Mouse (Mus musculus): ENCODE measurements around the gene Med25. TPM values are rescaled to one million over a fixed set of nuclear protein-coding genes. Genes with fewer than 3 reads are reported as not detected.
A peak's percentile ranks its signal among the peaks of the same experiment; 100 is the strongest.

Gene Med25
- 85.8 and 208 TPM in 2 replicates for polyA plus RNA-seq (2012; rRNA removed)

GRCm38 (mm10) chr7:44892276-44892921 lies at the start of gene Med25:
TSS of gene Med25 (minus strand) at chr7:44892712.
- Histone ChIP-seq H3K4me1 (ENCODE audit: control insufficient read depth, insufficient read depth, insufficient read length, low read length) (peaks cover 19% of the 10 kb centered on the region), H3K4me3 (ENCODE audit: low read depth, low read length) (peak within 1 kb of the TSS; percentile 89), H3K27ac (ENCODE audit: insufficient read depth, low read depth, low read length) (peak within 1 kb of the TSS; percentile 89), H3K36me3 (ENCODE audit: control insufficient read depth, insufficient read depth, low read length) (peaks cover 9% of the 10 kb centered on the region), H3K27me3 (ENCODE audit: control insufficient read depth, insufficient read depth, low read length) (no peaks in the 10 kb centered on the region)
- TF ChIP-seq POLR2A (IDR thresholded peaks at IDR 0.05; ENCODE audit: low read depth, low read length) (peak; percentile 74), CTCF (IDR thresholded peaks at IDR 0.05; ENCODE audit: extremely low read depth, insufficient read length, insufficient replicate concordance, low read depth, low read length) (no peak)
- under 1% methylated on average over 56 of the region's 56 CpGs for WGBS

GRCm38 (mm10) chr7:44938680-44939079 lies 46.2 kb upstream of the Med25 start:
- Histone ChIP-seq H3K36me3 (ENCODE audit: control insufficient read depth, insufficient read depth, low read length) (no peaks in the 10 kb centered on the region), H3K4me3 (ENCODE audit: low read depth, low read length) (no peak overlapping the region), H3K27ac (ENCODE audit: insufficient read depth, low read depth, low read length) (no peak overlapping the region), H3K27me3 (ENCODE audit: control insufficient read depth, insufficient read depth, low read length) (no peaks in the 10 kb centered on the region; the same call in 1 of the 2 replicates), H3K4me1 (ENCODE audit: control insufficient read depth, insufficient read depth, insufficient read length, low read length) (no peaks in the 10 kb centered on the region)
- TF ChIP-seq CTCF (IDR thresholded peaks at IDR 0.05; ENCODE audit: extremely low read depth, insufficient read length, insufficient replicate concordance, low read depth, low read length) (no peak), POLR2A (IDR thresholded peaks at IDR 0.05; ENCODE audit: low read depth, low read length) (no peak)
- 91% methylated on average over 4 of the region's 4 CpGs for WGBS

- WGBS, result under 1% methylated on average over 84 of the region's 84 CpGs
- Histone ChIP-seq H3K27me3 (ENCODE audit: control insufficient read depth, insufficient read depth, low read length) (no peaks in the 10 kb centered on the region), H3K27ac (ENCODE audit: insufficient read depth, low read depth, low read length) (peak within 1 kb of the TSS; percentile 72), H3K4me3 (ENCODE audit: low read depth, low read length) (peak within 1 kb of the TSS; percentile 92), H3K4me1 (ENCODE audit: control insufficient read depth, insufficient read depth, insufficient read length, low read length) (peaks cover 8% of the 10 kb centered on the region; the same call in 1 of the 2 replicates), H3K36me3 (ENCODE audit: control insufficient read depth, insufficient read depth, low read length) (peaks cover 3% of the 10 kb centered on the region; the same call in 1 of the 2 replicates)
- 0 out of 2 replicates have a peak, but pooled peaks have one; percentile 7 for TF ChIP-seq CTCF (IDR thresholded peaks at IDR 0.05; ENCODE audit: extremely low read depth, insufficient read length, insufficient replicate concordance, low read depth, low read length)
- TF ChIP-seq POLR2A (IDR thresholded peaks at IDR 0.05; ENCODE audit: low read depth, low read length), result peak; percentile 88; the same call in 1 of the 2 replicates
Measured at GRCm38 (mm10) chr7:44929204-44930151, 37.0 kb upstream of the Med25 start, which contains the start of gene Ap2a1. TSS of gene Ap2a1 (minus strand) at chr7:44929496.

GRCm38 (mm10) chr7:44928570-44928969 lies 36.1 kb upstream of the Med25 start:
- Histone ChIP-seq H3K27me3 (ENCODE audit: control insufficient read depth, insufficient read depth, low read length) (no peaks in the 10 kb centered on the region), H3K36me3 (ENCODE audit: control insufficient read depth, insufficient read depth, low read length) (peaks cover 9% of the 10 kb centered on the region), H3K4me3 (ENCODE audit: low read depth, low read length) (peak overlapping the region; percentile 92), H3K27ac (ENCODE audit: insufficient read depth, low read depth, low read length) (no peak overlapping the region), H3K4me1 (ENCODE audit: control insufficient read depth, insufficient read depth, insufficient read length, low read length) (peaks cover 8% of the 10 kb centered on the region; the same call in 1 of the 2 replicates)
- TF ChIP-seq CTCF (IDR thresholded peaks at IDR 0.05; ENCODE audit: extremely low read depth, insufficient read length, insufficient replicate concordance, low read depth, low read length), result no peak
- no peak for TF ChIP-seq POLR2A (IDR thresholded peaks at IDR 0.05; ENCODE audit: low read depth, low read length)
- WGBS, result 0% methylated on average over 1 of the region's 1 CpGs

- no peaks in the 10 kb centered on the region for H3K27me3 ChIP-seq (ENCODE audit: control insufficient read depth, insufficient read depth, low read length)
- H3K4me1 ChIP-seq (ENCODE audit: control insufficient read depth, insufficient read depth, insufficient read length, low read length), result peaks cover 8% of the 10 kb centered on the region; the same call in 1 of the 2 replicates
- 72% methylated on average over 3 of the region's 3 CpGs for WGBS
- H3K4me3 ChIP-seq (ENCODE audit: low read depth, low read length), result no peak overlapping the region
- TF ChIP-seq POLR2A (IDR thresholded peaks at IDR 0.05; ENCODE audit: low read depth, low read length), result no peak
- peak; percentile 35; the same call in 1 of the 2 replicates for TF ChIP-seq CTCF (IDR thresholded peaks at IDR 0.05; ENCODE audit: extremely low read depth, insufficient read length, insufficient replicate concordance, low read depth, low read length)
- H3K36me3 ChIP-seq (ENCODE audit: control insufficient read depth, insufficient read depth, low read length), result peaks cover 18% of the 10 kb centered on the region
- no peak overlapping the region for H3K27ac ChIP-seq (ENCODE audit: insufficient read depth, low read depth, low read length)
Measured at GRCm38 (mm10) chr7:44925468-44925867, 33.0 kb upstream of the Med25 start.

GRCm38 (mm10) chr7:44922530-44922929 lies 30.0 kb upstream of the Med25 start:
- no peak overlapping the region for H3K4me3 ChIP-seq (ENCODE audit: low read depth, low read length)
- H3K27me3 ChIP-seq (ENCODE audit: control insufficient read depth, insufficient read depth, low read length), result no peaks in the 10 kb centered on the region
- H3K4me1 ChIP-seq (ENCODE audit: control insufficient read depth, insufficient read depth, insufficient read length, low read length), result peaks cover 3% of the 10 kb centered on the region; the same call in 1 of the 2 replicates
- no peak overlapping the region for H3K27ac ChIP-seq (ENCODE audit: insufficient read depth, low read depth, low read length)
- H3K36me3 ChIP-seq (ENCODE audit: control insufficient read depth, insufficient read depth, low read length), result peaks cover 19% of the 10 kb centered on the region
- TF ChIP-seq POLR2A (IDR thresholded peaks at IDR 0.05; ENCODE audit: low read depth, low read length), result no peak
- no peak for TF ChIP-seq CTCF (IDR thresholded peaks at IDR 0.05; ENCODE audit: extremely low read depth, insufficient read length, insufficient replicate concordance, low read depth, low read length)

Measured in small intestine, adult 2 months (tissue).